Mouse (Mus musculus) MEL (cell line): ENCODE measurements around the gene Tec. TPM values are rescaled to one million over a fixed set of nuclear protein-coding genes. Genes with fewer than 3 reads are reported as not detected.

ENCODE experiments used
- DNase-seq: peaks from one replicate; pipeline ENCODE4 v3.0.0; 2011; ENCODE audit warnings: low read depth, low spot score
- H3K27ac ChIP-seq: 2 replicates; pipeline ENCODE4 v1.5.1; 2012; ENCODE audit warnings: low read depth, mild to moderate bottlenecking, control low read depth, low read length, moderate library complexity; ENCODE audit not compliant: control insufficient read depth
- H3K27me3 ChIP-seq, 2 experiments: fragments of 150-350 bp in 1 of 2; sonication (generic) in 1 of 2; 2 replicates each; pipeline ENCODE4 v1.6.1; 2012; ENCODE audit warnings: low read length in 2 of 2, mild to moderate bottlenecking in 2 of 2, improper control_type of control experiment in 1 of 2, moderate library complexity in 1 of 2; ENCODE audit not compliant: insufficient read depth in 2 of 2, control insufficient read depth in 1 of 2
- H3K36me3 ChIP-seq, 2 experiments: 2 replicates each; pipeline ENCODE4 v1.6.1; 2012 to 2014; ENCODE audit warnings: low read length in 2 of 2, improper control_type of control experiment in 1 of 2, inconsistent platforms in 1 of 2, mild to moderate bottlenecking in 1 of 2; ENCODE audit not compliant: insufficient read depth in 2 of 2, control insufficient read depth in 1 of 2
- H3K4me1 ChIP-seq, 2 experiments: fragments of 150-350 bp in 1 of 2; sonication (generic) in 1 of 2; 2 replicates each; pipeline ENCODE4 v1.6.1; 2012; ENCODE audit warnings: low read length in 2 of 2, improper control_type of control experiment in 1 of 2, mild to moderate bottlenecking in 1 of 2; ENCODE audit not compliant: insufficient read depth in 2 of 2, control insufficient read depth in 1 of 2
- H3K4me3 ChIP-seq, 2 experiments: fragments of 150-350 bp in 1 of 2; sonication (generic) in 1 of 2; 2 replicates each; pipeline ENCODE4 v1.5.1; 2012; ENCODE audit warnings: low read depth in 2 of 2, low read length in 2 of 2, mild to moderate bottlenecking in 2 of 2, moderate library complexity in 2 of 2, control low read depth in 1 of 2, improper control_type of control experiment in 1 of 2; ENCODE audit not compliant: control insufficient read depth in 1 of 2, insufficient read depth in 1 of 2
- H3K79me2 ChIP-seq: 2 replicates; pipeline ENCODE4 v1.6.1; 2012; ENCODE audit warnings: mild to moderate bottlenecking, low read length, moderate library complexity; ENCODE audit not compliant: control insufficient read depth, poor library complexity, insufficient read depth
- H3K9ac ChIP-seq: 2 replicates; pipeline ENCODE4 v1.6.1; 2012; ENCODE audit warnings: low read depth, mild to moderate bottlenecking, control low read depth, low read length, moderate library complexity; ENCODE audit not compliant: control insufficient read depth, poor library complexity, severe bottlenecking
- H3K9me3 ChIP-seq: fragments of 150-350 bp; sonication (generic); replicated peaks from 2 replicates; pipeline ENCODE4 v1.6.1; 2012; ENCODE audit warnings: mild to moderate bottlenecking, low read length, improper control_type of control experiment, moderate library complexity; ENCODE audit not compliant: insufficient read depth
- BHLHE40 ChIP-seq: IDR thresholded peaks from 2 replicates; pipeline ENCODE4 v1.6.1; 2012; ENCODE audit warnings: low read depth, mild to moderate bottlenecking, inconsistent platforms, low read length, improper control_type of control experiment, borderline replicate concordance
- CHD2 ChIP-seq: IDR thresholded peaks from 2 replicates; pipeline ENCODE4 v1.6.1; 2011; ENCODE audit warnings: low read length, improper control_type of control experiment
- CTCF ChIP-seq, 3 experiments: IDR thresholded peaks in 2 of 3; conservative IDR thresholded peaks in 1 of 3; 2 replicates each; pipeline ENCODE4 v1.5.1; 2011 to 2012; ENCODE audit warnings: low read length in 3 of 3, low read depth in 2 of 3, mild to moderate bottlenecking in 2 of 3, improper control_type of control experiment in 1 of 3, inconsistent platforms in 1 of 3, mixed read lengths in 1 of 3, moderate library complexity in 1 of 3; ENCODE audit not compliant: control insufficient read depth in 1 of 3, insufficient read depth in 1 of 3, poor library complexity in 1 of 3, severe bottlenecking in 1 of 3
- EP300 ChIP-seq, 2 experiments: IDR thresholded peaks; 2 replicates each; pipeline ENCODE4 v1.6.1; 2011; ENCODE audit warnings: improper control_type of control experiment in 2 of 2, low read length in 2 of 2, low read depth in 1 of 2, mild to moderate bottlenecking in 1 of 2
- ETS1 ChIP-seq: IDR thresholded peaks from 2 replicates; pipeline ENCODE4 v1.6.1; 2012; ENCODE audit warnings: low read depth, mild to moderate bottlenecking, inconsistent platforms, low read length, improper control_type of control experiment, moderate library complexity
- GABPA ChIP-seq: IDR thresholded peaks from 2 replicates; pipeline ENCODE4 v1.6.1; 2012; ENCODE audit warnings: low read depth, mild to moderate bottlenecking, inconsistent platforms, low read length, improper control_type of control experiment, moderate library complexity
- GATA1 ChIP-seq: IDR thresholded peaks from 2 replicates; pipeline ENCODE4 v1.6.1; 2011; ENCODE audit warnings: low read depth, low read length, improper control_type of control experiment
- KAT2A ChIP-seq: conservative IDR thresholded peaks from 2 replicates; pipeline ENCODE4 v1.6.1; 2012; ENCODE audit warnings: low read depth, low read length, improper control_type of control experiment, inconsistent platforms
- MAFK ChIP-seq: IDR thresholded peaks from 2 replicates; pipeline ENCODE4 v1.6.1; 2011; ENCODE audit warnings: low read depth, mild to moderate bottlenecking, low read length, improper control_type of control experiment, borderline replicate concordance
- MEF2A ChIP-seq: IDR thresholded peaks from 2 replicates; pipeline ENCODE4 v1.6.1; 2014; ENCODE audit warnings: low read depth, mild to moderate bottlenecking, inconsistent platforms, low read length, improper control_type of control experiment; ENCODE audit not compliant: poor library complexity, insufficient replicate concordance, severe bottlenecking; ENCODE audit errors: extremely low read depth
- MXI1 ChIP-seq: IDR thresholded peaks from 2 replicates; pipeline ENCODE4 v1.6.1; 2011; ENCODE audit warnings: mild to moderate bottlenecking, low read depth, low read length, improper control_type of control experiment
- MYC ChIP-seq: IDR thresholded peaks from 2 replicates; pipeline ENCODE4 v1.6.1; 2011; ENCODE audit warnings: low read depth, mild to moderate bottlenecking, low read length, improper control_type of control experiment, moderate library complexity
- NRF1 ChIP-seq: IDR thresholded peaks from 2 replicates; pipeline ENCODE4 v1.6.1; 2014; ENCODE audit warnings: low read depth, mild to moderate bottlenecking, inconsistent platforms, low read length, improper control_type of control experiment, moderate library complexity; ENCODE audit not compliant: poor library complexity, insufficient read depth, severe bottlenecking
- POLR2AphosphoS2 ChIP-seq: IDR thresholded peaks from 2 replicates; pipeline ENCODE4 v1.6.1; 2011; ENCODE audit warnings: low read length, improper control_type of control experiment
- POLR2AphosphoS5 ChIP-seq: IDR thresholded peaks from 2 replicates; pipeline ENCODE4 v1.6.1; 2012; ENCODE audit warnings: low read depth, borderline replicate concordance, mild to moderate bottlenecking, inconsistent platforms, low read length, moderate library complexity, mixed read lengths
- RCOR1 ChIP-seq: IDR thresholded peaks from 2 replicates; pipeline ENCODE4 v1.6.1; 2012; ENCODE audit warnings: low read depth, mild to moderate bottlenecking, inconsistent platforms, low read length, improper control_type of control experiment
- SIN3A ChIP-seq: IDR thresholded peaks from 2 replicates; pipeline ENCODE4 v1.6.1; 2012; ENCODE audit warnings: low read length, improper control_type of control experiment, inconsistent platforms
- UBTF ChIP-seq: IDR thresholded peaks from 2 replicates; pipeline ENCODE4 v1.6.1; 2012; ENCODE audit warnings: low read depth, mild to moderate bottlenecking, inconsistent platforms, low read length, improper control_type of control experiment, moderate library complexity, borderline replicate concordance; ENCODE audit not compliant: insufficient read depth
- USF1 ChIP-seq: IDR thresholded peaks from 2 replicates; pipeline ENCODE4 v1.6.1; 2014; ENCODE audit warnings: low read depth, mild to moderate bottlenecking, inconsistent platforms, low read length, improper control_type of control experiment, moderate library complexity
- USF2 ChIP-seq, 2 experiments: IDR thresholded peaks; 2 replicates each; pipeline ENCODE4 v1.6.1; 2011 to 2012; ENCODE audit warnings: improper control_type of control experiment in 2 of 2, low read length in 2 of 2, borderline replicate concordance in 1 of 2, inconsistent platforms in 1 of 2, low read depth in 1 of 2, mild to moderate bottlenecking in 1 of 2; ENCODE audit not compliant: insufficient read depth in 1 of 2
- ZKSCAN1 ChIP-seq: IDR thresholded peaks from 2 replicates; pipeline ENCODE4 v1.6.1; 2012; ENCODE audit warnings: low read depth, mild to moderate bottlenecking, inconsistent platforms, low read length, improper control_type of control experiment, moderate library complexity
- ZMIZ1 ChIP-seq: IDR thresholded peaks from 2 replicates; pipeline ENCODE4 v1.6.1; 2012; ENCODE audit warnings: low read depth, mild to moderate bottlenecking, inconsistent platforms, low read length, improper control_type of control experiment, moderate library complexity
- polyA plus RNA-seq, 2 experiments: library from polyadenylated mRNA; stranded (reverse) in 1 of 2; unstranded in 1 of 2; fragments of >175 nt in 1 of 2; fragments of >200 nt in 1 of 2; gene quantifications; 2 replicates each; pipeline versions ENCODE4 v1.2.1 to v1.2.4; 2012; ENCODE audit warnings: low replicate concordance in 2 of 2, low read depth in 1 of 2; ENCODE audit not compliant: insufficient read length in 2 of 2, insufficient read depth in 1 of 2, missing spikeins in 1 of 2
- total RNA-seq: library from RNA; depleted of rRNA; stranded (reverse); fragments of 300-350 nt; gene quantifications from 2 replicates; pipeline ENCODE4 v1.2.3, GENCODE M21; 2012

The Tec gene
- total and polyA plus RNA-seq, 3 experiments, result 44.8 to 61.1 TPM; not detected in 1

GRCm38 (mm10) chr5:72812328-72812727 is 56.0 kb downstream of the Tec start:
- Histone ChIP-seq H3K27me3 (no peaks in the 10 kb centered on the region), H3K9me3 (no peaks in the 10 kb centered on the region), H3K4me3 (no peak overlapping the region), H3K9ac (no peak overlapping the region), H3K27ac (peak overlapping the region; percentile 40), H3K79me2 (peaks cover 29% of the 10 kb centered on the region), H3K36me3 (peaks cover 34 to 48% of the 10 kb centered on the region in 2 experiments), H3K4me1 (peaks cover 24 to 35% of the 10 kb centered on the region in 2 experiments)
- DNase-seq, result no peak
- TF ChIP-seq RCOR1 (no peak), USF2 (IDR thresholded peaks at IDR 0.05; ENCODE audit: borderline replicate concordance in 1 of 2, insufficient read depth in 1 of 2, low read depth in 1 of 2, low read length in 2 of 2) (0 out of 4 replicates have a peak, but pooled peaks of 1 of the 2 experiments have one; percentile 8), USF1 (peak; percentile 67)

DNA sequence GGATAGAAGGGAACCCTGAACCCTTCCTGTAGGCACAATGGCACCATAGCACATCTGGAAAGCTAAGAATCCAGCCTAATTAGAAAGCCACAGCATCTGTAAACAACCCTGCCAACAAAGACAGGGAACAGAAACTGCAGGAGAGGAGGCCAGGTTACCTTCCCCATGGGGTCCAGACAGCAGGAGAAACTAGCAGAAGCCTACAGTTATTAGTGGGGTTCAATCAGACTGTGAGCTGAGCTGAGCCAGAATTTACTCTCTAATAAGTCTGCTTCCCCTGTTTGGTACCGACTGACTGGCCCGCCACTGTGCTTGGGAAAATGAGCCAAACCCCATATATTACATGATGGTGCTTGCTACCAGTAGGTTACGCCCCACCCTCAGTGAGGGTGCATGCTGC is 56.9 kb downstream of the Tec start:
- Histone ChIP-seq H3K79me2 (peaks cover 27% of the 10 kb centered on the region), H3K9me3 (no peaks in the 10 kb centered on the region), H3K4me1 (peaks cover 21 to 28% of the 10 kb centered on the region in 2 experiments), H3K4me3 (no peak overlapping the region), H3K27me3 (no peaks in the 10 kb centered on the region), H3K36me3 (peaks cover 34 to 42% of the 10 kb centered on the region in 2 experiments), H3K9ac (no peak overlapping the region), H3K27ac (no peak overlapping the region)
- no peak for DNase-seq
- no peak for TF ChIP-seq CHD2
- no peak for TF ChIP-seq ZMIZ1
- TF ChIP-seq MYC, result no peak
- TF ChIP-seq NRF1, result no peak
- no peak for TF ChIP-seq MXI1
- no peak for TF ChIP-seq BHLHE40
- no peak for TF ChIP-seq ETS1

DNA sequence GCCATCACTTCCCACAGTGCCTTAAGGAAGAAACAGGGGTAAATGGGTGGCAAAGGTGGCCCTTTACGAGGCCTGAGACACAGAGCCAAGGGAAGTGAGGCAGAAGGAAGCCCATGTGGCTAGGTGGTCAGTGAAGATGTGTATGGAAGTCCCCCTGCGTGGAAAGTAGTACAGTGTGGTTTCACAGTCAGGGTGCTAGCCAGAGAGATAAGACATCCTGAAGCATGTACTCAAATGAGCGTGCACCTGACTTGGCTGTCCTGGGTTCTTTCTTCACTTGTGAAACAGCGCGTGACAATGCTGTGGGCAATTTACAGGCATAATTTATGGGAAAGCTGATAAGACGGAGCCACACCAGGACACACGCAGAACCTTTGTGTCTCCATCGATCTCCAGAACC is 57.3 kb downstream of the Tec start:
- DNase-seq, result no peak
- Histone ChIP-seq H3K27me3 (no peaks in the 10 kb centered on the region), H3K9me3 (no peaks in the 10 kb centered on the region), H3K4me1 (peaks cover 17 to 23% of the 10 kb centered on the region in 2 experiments), H3K27ac (no peak overlapping the region), H3K36me3 (peaks cover 32 to 38% of the 10 kb centered on the region in 2 experiments), H3K9ac (no peak overlapping the region), H3K4me3 (no peak overlapping the region), H3K79me2 (peaks cover 25% of the 10 kb centered on the region)
- TF ChIP-seq GABPA, result no peak
- no peak for TF ChIP-seq SIN3A
- TF ChIP-seq ZKSCAN1, result no peak
- TF ChIP-seq POLR2AphosphoS5, result no peak
- TF ChIP-seq GATA1, result no peak
- TF ChIP-seq CTCF (IDR thresholded peaks at IDR 0.05 in 2 of 3, conservative IDR thresholded peaks at IDR 0.05 in 1 of 3; ENCODE audit: control insufficient read depth in 1 of 3, insufficient read depth in 1 of 3, low read depth in 2 of 3, low read length in 3 of 3, poor library complexity in 1 of 3, severe bottlenecking in 1 of 3), result no peak
- no peak for TF ChIP-seq EP300 (IDR thresholded peaks at IDR 0.05; ENCODE audit: low read depth in 1 of 2, low read length in 2 of 2)
- no peak for TF ChIP-seq ZMIZ1
- no peak for TF ChIP-seq MYC
- no peak for TF ChIP-seq MEF2A
- no peak for TF ChIP-seq RCOR1
- TF ChIP-seq KAT2A, result no peak
- no peak for TF ChIP-seq POLR2AphosphoS2
- no peak for TF ChIP-seq UBTF
- TF ChIP-seq MAFK, result no peak
